Mouse (Mus musculus) left cerebral cortex, postnatal 14 days (tissue): Measurements from ENCODE around the gene Tbc1d30. TPM values are rescaled to one million over a fixed set of nuclear protein-coding genes. Genes with fewer than 3 reads are reported as not detected.

Source experiments
- DNase-seq, 2 experiments: peaks; one replicate each; pipeline ENCODE4 v3.0.0; 2021 to 2022; ENCODE audit warnings: low spot score in 2 of 2, mixed read lengths in 1 of 2
- intact Hi-C: fragments of 180-260 bp; cut with DNase I; formaldehyde crosslinking; loops from one replicate; pipeline ENCODE4 v1.15.1; 2025
- total RNA-seq, 2 experiments: library from RNA; stranded (reverse); gene quantifications; 2 replicates each; pipeline ENCODE4 v1.2.3; 2021

Gene Tbc1d30
- total RNA-seq, 2 experiments from 2014 or later: 72.0 to 79.1 TPM

GRCm38 (mm10) chr10:121243373-121244207 is 107.5 kb downstream of the Tbc1d30 start:
- intact Hi-C loops: no loop called here
- no peak for DNase-seq

- DNase-seq: no peak
- intact Hi-C loops: no loop called here
These were observed 108.5 kb downstream of the Tbc1d30 start for GRCm38 (mm10) chr10:121242596-121242995.

GRCm38 (mm10) chr10:121239065-121239464 is 112.0 kb downstream of the Tbc1d30 start:
- intact Hi-C loops: no loop called here
- DNase-seq: no peak

GRCm38 (mm10) chr10:121238551-121238950 is 112.5 kb downstream of the Tbc1d30 start:
- intact Hi-C loops: no loop called here
- no peak for DNase-seq

- no peak for DNase-seq
- intact Hi-C loops: no loop called here
These were observed 113.7 kb downstream of the Tbc1d30 start for GRCm38 (mm10) chr10:121237377-121237776.

- intact Hi-C loops: no loop called here
- no peak for DNase-seq
These were observed 115.8 kb downstream of the Tbc1d30 start for GRCm38 (mm10) chr10:121235167-121235824.

GRCm38 (mm10) chr10:121234476-121234875 is 116.6 kb downstream of the Tbc1d30 start:
- DNase-seq: no peak
- intact Hi-C loops: no loop called here

- intact Hi-C loops: no loop called here
- no peak for DNase-seq
These were observed 122.6 kb downstream of the Tbc1d30 start for GRCm38 (mm10) chr10:121228422-121228953.

- no peak for DNase-seq
These were observed 123.1 kb downstream of the Tbc1d30 start for GRCm38 (mm10) chr10:121227988-121228409.

GRCm38 (mm10) chr10:121227403-121227802 is 123.7 kb downstream of the Tbc1d30 start:
- intact Hi-C loops: no loop called here
- DNase-seq: no peak

More at GRCm38 (mm10) chr10:121227988-121228409, 123.1 kb downstream of the Tbc1d30 start:
- intact Hi-C loops: no loop called here

- intact Hi-C loops: no loop called here
These were observed 125.4 kb downstream of the Tbc1d30 start for GRCm38 (mm10) chr10:121225636-121226035.

GRCm38 (mm10) chr10:121222881-121223280 is 128.2 kb downstream of the Tbc1d30 start:
- DNase-seq: no peak
- intact Hi-C loops: no loop called here

More at GRCm38 (mm10) chr10:121225636-121226035, 125.4 kb downstream of the Tbc1d30 start:
- no peak for DNase-seq

GRCm38 (mm10) chr10:121218616-121219015 is 132.5 kb downstream of the Tbc1d30 start:
- no peak for DNase-seq
- intact Hi-C loops: no loop called here

GRCm38 (mm10) chr10:121216804-121217203 is 134.3 kb downstream of the Tbc1d30 start:
- intact Hi-C loops: no loop called here
- no peak for DNase-seq

Other genes starting within 250 kb of the Tbc1d30 start
- 10 to 100 TPM; 76.4 to 81.0 TPM for gene Gns, start 13.8 kb upstream of the Tbc1d30 start, total RNA-seq
- gene Rassf3, start 125.1 kb upstream of the Tbc1d30 start, total RNA-seq: 10 to 100 TPM; 29.6 to 33.9 TPM
- gene Tbk1, start 235.5 kb upstream of the Tbc1d30 start, total RNA-seq: 10 to 100 TPM; 42.5 to 44.6 TPM